ENCODE assay signal across 8 mouse cellular contexts in genomic region chr2:156614258-156614556, GRCm38 (mm10). TPM values are rescaled to one million over a fixed set of nuclear protein-coding genes. Genes with fewer than 3 reads are reported as not detected.
DNase-seq lines count a peak whose midpoint lies in the region; ATAC-seq and TF ChIP-seq lines count a peak whose summit lies in the region.

No protein-coding gene starts in this region.

- no peak overlapping the region; the same call in 1 of the 2 replicates for H3K27ac ChIP-seq in heart, adult 2 months
- H3K27ac ChIP-seq in hindbrain, embryonic 11.5 days (ENCODE audit: low read depth, low read length), result no peak overlapping the region
- peak overlapping the region; percentile 76 for H3K27ac ChIP-seq in midbrain, embryonic 15.5 days

- TF ChIP-seq EP300 in heart, adult 2 months (IDR thresholded peaks at IDR 0.05; ENCODE audit: insufficient read depth, low read depth, low read length), result no peak

- no peaks in the 10 kb centered on the region; the same call in 1 of the 2 replicates for H3K4me1 ChIP-seq in heart, adult 2 months (ENCODE audit: control insufficient read depth, insufficient read depth, low read length)
- peaks cover 8% of the 10 kb centered on the region; the same call in 1 of the 2 replicates for H3K4me1 ChIP-seq in hindbrain, embryonic 11.5 days (replicated peaks; ENCODE audit: control insufficient read depth, insufficient read depth, low read length)
- peaks cover 41% of the 10 kb centered on the region for H3K4me1 ChIP-seq in midbrain, embryonic 15.5 days

- no peak for DNase-seq in heart, adult 2 months
- no peak for DNase-seq in heart, postnatal 36 days
- DNase-seq in right cerebral cortex, postnatal 4 days, result peak; percentile 34
- no peak for DNase-seq in right cerebral cortex, postnatal 14 days
- peak; percentile 37 for DNase-seq in hindbrain, embryonic 11.5 days (ENCODE audit: low spot score)
- DNase-seq in urinary bladder, postnatal 14 days (ENCODE audit: low spot score), result no peak
- DNase-seq in ovary, postnatal 14 days (ENCODE audit: low spot score), result no peak

- intact Hi-C loops in heart, adult 2 months (cut with DNase I), result no loop called here
- intact Hi-C loops in heart, postnatal 36 days (cut with DNase I), result no loop called here

- TF ChIP-seq POLR2A in heart, adult 2 months (IDR thresholded peaks at IDR 0.05; ENCODE audit: insufficient read depth, low read depth, low read length), result no peak

- peak overlapping the region; percentile 85 for H3K9ac ChIP-seq in heart, adult 2 months (ENCODE audit: low read depth, low read length)
- H3K9ac ChIP-seq in hindbrain, embryonic 11.5 days (ENCODE audit: low read depth, low read length), result peak overlapping the region; percentile 73
- H3K9ac ChIP-seq in midbrain, embryonic 15.5 days, result peak overlapping the region; percentile 88

- H3K79me2 ChIP-seq in heart, adult 2 months (replicated peaks; ENCODE audit: control insufficient read depth, insufficient read depth, low read length), result no peaks in the 10 kb centered on the region

- H3K36me3 ChIP-seq in heart, adult 2 months (ENCODE audit: control insufficient read depth, insufficient read depth, low read length), result no peaks in the 10 kb centered on the region
- H3K36me3 ChIP-seq in hindbrain, embryonic 11.5 days (ENCODE audit: control insufficient read depth, insufficient read depth, low read length), result no peaks in the 10 kb centered on the region
- no peaks in the 10 kb centered on the region for H3K36me3 ChIP-seq in midbrain, embryonic 15.5 days (replicated peaks)

- TF ChIP-seq CTCF in heart, adult 2 months (IDR thresholded peaks at IDR 0.05), result no peak

- WGBS in heart, adult 2 months, result 2% methylated on average over 18 of the region's 18 CpGs
- 2% methylated on average over 7 of the region's 18 CpGs for WGBS in hindbrain, embryonic 11.5 days
- 0% methylated on average over 18 of the region's 18 CpGs for WGBS in midbrain, embryonic 15.5 days

- H3K4me3 ChIP-seq in heart, adult 2 months, result peak overlapping the region; percentile 65
- H3K4me3 ChIP-seq in hindbrain, embryonic 11.5 days (ENCODE audit: low read depth, low read length), result peak overlapping the region; percentile 71
- peak overlapping the region; percentile 79 for H3K4me3 ChIP-seq in midbrain, embryonic 15.5 days

- peaks cover 8% of the 10 kb centered on the region for H3K27me3 ChIP-seq in heart, adult 2 months (ENCODE audit: control insufficient read depth, insufficient read depth, low read length)
- peaks cover 41% of the 10 kb centered on the region for H3K27me3 ChIP-seq in hindbrain, embryonic 11.5 days (ENCODE audit: control insufficient read depth, insufficient read depth, low read length)
- peaks cover 26% of the 10 kb centered on the region for H3K27me3 ChIP-seq in midbrain, embryonic 15.5 days (replicated peaks)

- peak; percentile 51 for ATAC-seq in hindbrain, embryonic 11.5 days (ENCODE audit: low FRiP score)
- peak; percentile 38 for ATAC-seq in midbrain, embryonic 15.5 days (replicated peaks)

- H3K4me2 ChIP-seq in hindbrain, embryonic 11.5 days (replicated peaks; ENCODE audit: low read depth, low read length), result peak overlapping the region; percentile 99
- H3K4me2 ChIP-seq in midbrain, embryonic 15.5 days, result peak overlapping the region; percentile 81

- no peaks in the 10 kb centered on the region for H3K9me3 ChIP-seq in hindbrain, embryonic 11.5 days (ENCODE audit: control insufficient read depth, low read length)
- H3K9me3 ChIP-seq in midbrain, embryonic 15.5 days, result no peaks in the 10 kb centered on the region

RNA-seq across cellular contexts. Expression of gene Dlgap4, which starts 0.7 kb away (rescaled TPM):
- 10 to 100 TPM; 31.3 to 32.5 TPM for total RNA-seq in heart, adult 2 months (2021)
- polyA plus RNA-seq in heart, adult 2 months (2012; rRNA removed), result 61.0 and 61.5 TPM in 2 replicates
- total RNA-seq in heart, postnatal 36 days (2021), result 10 to 100 TPM; 35.5 to 38.2 TPM
- 161 and 162 TPM in 2 replicates for polyA plus RNA-seq in hindbrain, embryonic 11.5 days (2014; fragmentation: Nextera tagmentation; extraction: Ambion mirVana)
- 272 and 277 TPM in 2 replicates for polyA plus RNA-seq in midbrain, embryonic 15.5 days (2015; fragmentation: Nextera tagmentation; extraction: Ambion mirVana)

Comparison
In these comparisons a context has a peak if more than half of its experiments do, and no peak if none do; other contexts are left out.
1. DNase-seq: peak in right cerebral cortex, postnatal 4 days (single experiment) and hindbrain, embryonic 11.5 days (single experiment); none in heart, adult 2 months (0 of 2), heart, postnatal 36 days (0 of 2), right cerebral cortex, postnatal 14 days (single experiment), urinary bladder, postnatal 14 days (single experiment) and ovary, postnatal 14 days (single experiment).
2. Peak in every context shown above with its lines, with median percentiles within 50 percentile points of each other: H3K4me3 ChIP-seq and H3K9ac ChIP-seq.